Mouse (Mus musculus): ENCODE measurements around the gene Stxbp1.

DNA sequence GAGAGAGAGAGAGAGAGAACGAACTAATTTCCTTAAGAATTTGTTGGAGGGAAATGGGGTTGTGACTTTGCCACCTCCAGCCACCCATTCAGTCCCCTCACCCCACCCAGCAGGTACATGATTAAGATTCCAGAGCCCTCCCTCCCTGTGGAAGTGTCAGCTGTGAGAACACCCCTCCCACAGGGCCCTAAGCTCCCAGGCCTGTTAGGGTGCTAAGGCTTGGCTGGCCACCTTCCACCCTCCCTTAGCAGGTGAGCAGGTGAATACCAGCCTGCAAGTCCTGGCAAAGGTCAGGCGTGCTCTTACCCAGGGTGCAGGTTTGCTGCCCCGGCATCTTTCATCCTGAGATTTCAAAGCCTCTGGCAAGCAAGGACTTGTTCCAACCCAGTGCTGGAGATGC, 31.4 kb upstream of the Stxbp1 start:
- TF ChIP-seq FLI1 (IDR thresholded peaks at IDR 0.05; ENCODE audit: low read length) (no peak), GATA1 (IDR thresholded peaks at IDR 0.05; ENCODE audit: borderline replicate concordance, low read length) (no peak)

Measured in megakaryocyte, embryonic 14.5 days (primary cell).